Mouse (Mus musculus): Measurements from ENCODE around the gene Acot7. TPM values are rescaled to one million over a fixed set of nuclear protein-coding genes. Genes with fewer than 3 reads are reported as not detected.

Acot7 gene
- polyA plus RNA-seq, 1 experiment from 2014 or later: 168 TPM

DNA sequence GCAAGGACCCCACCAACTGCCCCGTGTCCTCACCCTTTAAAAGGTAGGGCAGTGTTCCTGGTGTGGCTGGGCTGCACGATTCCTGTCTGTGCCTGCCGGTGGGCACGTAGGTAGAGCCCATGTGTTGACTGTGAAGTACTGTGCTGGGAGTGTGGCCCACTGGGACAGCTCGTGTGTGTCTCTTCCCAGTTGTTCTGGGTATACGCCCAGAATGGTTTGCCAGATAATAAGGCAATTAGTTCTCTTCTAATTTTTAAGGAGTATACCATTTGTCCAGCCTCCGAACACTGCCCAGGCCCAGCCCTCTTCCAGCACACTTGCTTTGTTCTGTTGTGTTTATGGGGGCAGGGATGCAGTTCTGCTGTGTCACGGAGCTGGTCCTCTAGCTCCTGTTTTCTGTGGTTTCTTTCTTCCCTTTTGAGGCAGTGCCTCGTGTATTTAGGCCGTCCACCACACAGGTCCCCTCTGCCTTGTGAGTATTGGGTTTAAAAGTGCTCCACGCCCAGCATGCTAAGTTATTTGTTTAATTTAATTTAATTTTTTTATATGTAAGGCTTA is 12.2 kb downstream of the Acot7 start:
- no peaks in the 10 kb centered on the region for H3K9me3 ChIP-seq (replicated peaks; ENCODE audit: control insufficient read depth, low read length)
- H3K27ac ChIP-seq (ENCODE audit: low read depth, low read length): no peak overlapping the region
- H3K27me3 ChIP-seq (replicated peaks; ENCODE audit: control insufficient read depth, insufficient read depth, low read length): no peaks in the 10 kb centered on the region
- H3K4me3 ChIP-seq (ENCODE audit: low read depth, low read length): no peak overlapping the region
- no peak overlapping the region for H3K4me2 ChIP-seq (ENCODE audit: low read length)
- H3K4me1 ChIP-seq (ENCODE audit: control insufficient read depth, insufficient read depth, low read length): peaks cover 30% of the 10 kb centered on the region
- DNase-seq (ENCODE audit: low spot score) (peak; percentile 33), ATAC-seq (no peak)
- no peaks in the 10 kb centered on the region for H3K36me3 ChIP-seq (ENCODE audit: control insufficient read depth, insufficient read depth, low read length)
- no peak overlapping the region for H3K9ac ChIP-seq (ENCODE audit: low read length)
- WGBS: 53% methylated on average over 11 of the region's 11 CpGs

DNA sequence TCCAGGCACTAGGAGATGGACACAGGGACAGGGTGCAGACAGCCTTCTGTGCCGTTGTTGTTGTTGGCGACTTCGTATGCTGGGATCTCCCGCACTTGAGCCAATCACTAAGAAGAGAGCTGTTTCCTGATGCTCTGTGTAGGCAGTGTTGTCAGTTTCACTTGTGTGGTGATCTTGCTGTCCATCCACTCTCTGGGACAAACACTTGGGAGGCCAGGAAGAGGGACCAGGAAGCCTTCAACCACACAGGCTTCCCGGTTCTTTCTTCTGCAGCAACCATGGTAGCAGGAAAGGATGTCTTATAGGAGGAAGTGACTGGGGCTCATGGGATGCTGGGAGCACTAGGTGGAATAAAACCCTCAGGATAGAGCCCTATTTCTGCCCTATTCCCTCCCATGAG is 12.8 kb downstream of the Acot7 start:
- H3K27ac ChIP-seq (ENCODE audit: low read depth, low read length): no peak overlapping the region
- H3K4me1 ChIP-seq (ENCODE audit: control insufficient read depth, insufficient read depth, low read length): peaks cover 25% of the 10 kb centered on the region
- no peaks in the 10 kb centered on the region for H3K27me3 ChIP-seq (replicated peaks; ENCODE audit: control insufficient read depth, insufficient read depth, low read length)
- no peak overlapping the region for H3K4me3 ChIP-seq (ENCODE audit: low read depth, low read length)
- 80% methylated on average over 5 of the region's 5 CpGs for WGBS
- H3K9me3 ChIP-seq (replicated peaks; ENCODE audit: control insufficient read depth, low read length): no peaks in the 10 kb centered on the region
- ATAC-seq: no peak
- DNase-seq (ENCODE audit: low spot score): no peak
- no peak overlapping the region for H3K4me2 ChIP-seq (ENCODE audit: low read length)
- no peak overlapping the region for H3K9ac ChIP-seq (ENCODE audit: low read length)
- H3K36me3 ChIP-seq (ENCODE audit: control insufficient read depth, insufficient read depth, low read length): no peaks in the 10 kb centered on the region

DNA sequence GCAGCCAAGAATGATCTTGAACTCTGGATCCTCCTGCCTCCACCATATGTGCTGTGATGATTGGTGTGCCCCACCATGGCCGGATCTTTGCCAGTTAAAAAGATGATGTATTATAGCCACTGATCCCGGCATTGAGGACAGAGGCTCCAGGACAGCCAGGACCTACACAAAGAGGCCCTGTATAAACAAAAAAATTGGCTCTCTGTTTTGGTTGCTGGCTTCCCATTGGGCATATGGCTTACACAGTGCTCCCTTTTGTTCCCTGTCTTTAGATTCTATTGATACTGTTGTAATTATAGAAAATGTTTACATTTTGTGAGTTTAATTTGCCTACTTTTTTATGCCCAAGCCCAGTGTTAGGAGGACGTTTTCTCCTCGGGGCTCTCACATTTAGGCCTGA is 14.6 kb downstream of the Acot7 start:
- Histone ChIP-seq H3K4me1 (ENCODE audit: control insufficient read depth, insufficient read depth, low read length) (peaks cover 14% of the 10 kb centered on the region; the same call in 1 of the 2 replicates), H3K4me3 (ENCODE audit: low read depth, low read length) (no peak overlapping the region), H3K9ac (ENCODE audit: low read length) (no peak overlapping the region), H3K4me2 (ENCODE audit: low read length) (no peak overlapping the region), H3K27me3 (replicated peaks; ENCODE audit: control insufficient read depth, insufficient read depth, low read length) (no peaks in the 10 kb centered on the region), H3K36me3 (ENCODE audit: control insufficient read depth, insufficient read depth, low read length) (no peaks in the 10 kb centered on the region), H3K27ac (ENCODE audit: low read depth, low read length) (peak overlapping the region; percentile 10; the same call in 1 of the 2 replicates), H3K9me3 (replicated peaks; ENCODE audit: control insufficient read depth, low read length) (no peaks in the 10 kb centered on the region)
- DNase-seq (ENCODE audit: low spot score) (peak; percentile 56), ATAC-seq (no peak; the same call in 1 of the 2 replicates)
- WGBS: 12% methylated on average over 4 of the region's 4 CpGs

DNA sequence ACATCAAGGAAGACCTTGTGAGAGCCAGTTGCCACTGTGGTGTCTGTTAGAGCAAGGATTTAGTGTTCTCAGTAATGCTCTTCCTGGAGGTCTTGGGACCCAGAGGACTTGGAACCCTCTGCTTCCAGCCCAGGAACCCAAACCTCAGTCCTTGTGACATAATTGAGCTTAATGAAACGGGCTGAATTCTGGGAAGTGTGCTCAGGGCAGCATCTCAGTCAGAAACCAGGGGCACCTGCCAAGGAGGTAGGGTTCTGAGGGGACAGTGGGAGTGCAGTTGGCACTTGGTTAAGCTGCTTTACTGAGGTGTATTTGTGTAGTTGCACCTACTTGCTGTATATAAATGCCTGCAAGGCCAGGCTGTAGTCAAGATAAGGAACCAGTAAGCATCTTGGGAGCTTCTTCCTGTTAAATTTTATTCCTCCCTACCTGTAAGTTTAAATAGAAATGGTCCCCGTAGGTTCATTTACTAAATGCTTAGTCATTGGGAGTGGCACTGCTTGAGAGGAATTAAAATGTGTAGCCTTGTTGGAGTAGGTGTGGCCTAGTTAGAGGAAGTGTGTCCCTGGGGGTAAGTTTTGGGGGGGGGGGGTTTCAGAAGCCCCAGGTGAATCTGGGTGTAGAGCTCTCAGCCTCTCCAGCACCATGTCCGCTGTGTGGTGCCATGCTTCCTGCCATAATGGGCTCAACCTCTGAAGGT is 16.7 kb downstream of the Acot7 start:
- H3K4me1 ChIP-seq (ENCODE audit: control insufficient read depth, insufficient read depth, low read length): peaks cover 14% of the 10 kb centered on the region; the same call in 1 of the 2 replicates
- no peak overlapping the region for H3K9ac ChIP-seq (ENCODE audit: low read length)
- H3K27ac ChIP-seq (ENCODE audit: low read depth, low read length): no peak overlapping the region
- no peak overlapping the region for H3K4me2 ChIP-seq (ENCODE audit: low read length)
- ATAC-seq (no peak), DNase-seq (ENCODE audit: low spot score) (no peak)
- H3K27me3 ChIP-seq (replicated peaks; ENCODE audit: control insufficient read depth, insufficient read depth, low read length): no peaks in the 10 kb centered on the region
- H3K36me3 ChIP-seq (ENCODE audit: control insufficient read depth, insufficient read depth, low read length): no peaks in the 10 kb centered on the region
- 86% methylated on average over 3 of the region's 3 CpGs for WGBS
- H3K4me3 ChIP-seq (ENCODE audit: low read depth, low read length): no peak overlapping the region
- H3K9me3 ChIP-seq (replicated peaks; ENCODE audit: control insufficient read depth, low read length): no peaks in the 10 kb centered on the region

DNA sequence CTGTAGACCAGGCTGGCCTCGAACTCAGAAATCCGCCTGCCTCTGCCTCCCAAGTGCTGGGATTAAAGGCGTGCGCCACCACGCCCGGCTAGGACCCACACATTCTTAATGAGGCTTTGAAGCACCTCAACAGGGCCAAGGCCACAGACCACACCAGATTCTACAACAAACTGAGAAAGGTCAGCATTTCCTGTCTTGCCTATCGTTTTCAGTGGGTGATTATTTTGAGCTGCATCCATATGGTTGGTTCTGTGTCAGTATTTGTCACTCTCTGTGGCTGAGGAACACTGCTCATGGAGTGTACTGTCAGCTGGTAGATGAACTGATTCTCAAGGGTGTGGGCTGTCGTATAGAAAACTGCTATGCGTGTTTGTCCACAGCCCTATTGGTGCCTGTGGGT is 18.3 kb downstream of the Acot7 start:
- no peak overlapping the region for H3K4me3 ChIP-seq (ENCODE audit: low read depth, low read length)
- H3K4me2 ChIP-seq (ENCODE audit: low read length): no peak overlapping the region
- H3K4me1 ChIP-seq (ENCODE audit: control insufficient read depth, insufficient read depth, low read length): peaks cover 10% of the 10 kb centered on the region; the same call in 1 of the 2 replicates
- no peaks in the 10 kb centered on the region for H3K9me3 ChIP-seq (replicated peaks; ENCODE audit: control insufficient read depth, low read length)
- H3K9ac ChIP-seq (ENCODE audit: low read length): no peak overlapping the region
- no peak for ATAC-seq
- WGBS: 94% methylated on average over 8 of the region's 9 CpGs
- no peaks in the 10 kb centered on the region for H3K36me3 ChIP-seq (ENCODE audit: control insufficient read depth, insufficient read depth, low read length)
- H3K27ac ChIP-seq (ENCODE audit: low read depth, low read length): no peak overlapping the region
- no peak for DNase-seq (ENCODE audit: low spot score)
- H3K27me3 ChIP-seq (replicated peaks; ENCODE audit: control insufficient read depth, insufficient read depth, low read length): no peaks in the 10 kb centered on the region

DNA sequence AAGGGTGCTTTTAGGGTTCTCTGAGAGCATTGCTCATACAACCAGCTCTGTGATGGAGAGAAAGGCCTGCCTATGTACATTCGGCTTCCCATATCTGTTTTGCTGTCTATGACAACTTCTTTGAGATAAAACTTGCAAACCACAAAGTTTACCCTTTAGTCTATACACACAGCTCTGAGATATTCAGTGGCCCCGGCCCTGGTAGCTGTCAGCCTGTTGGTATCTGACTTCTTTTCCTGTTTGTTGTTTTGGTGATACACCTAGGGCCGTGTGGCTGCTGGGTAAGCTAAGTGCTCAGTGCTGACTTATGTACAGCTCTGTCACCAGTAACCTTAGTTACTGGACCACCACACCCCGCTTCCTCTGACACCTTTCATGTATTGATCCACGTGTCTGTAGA is 19.6 kb downstream of the Acot7 start:
- H3K9ac ChIP-seq (ENCODE audit: low read length): no peak overlapping the region
- no peak overlapping the region for H3K4me3 ChIP-seq (ENCODE audit: low read depth, low read length)
- peaks cover 8% of the 10 kb centered on the region; the same call in 1 of the 2 replicates for H3K4me1 ChIP-seq (ENCODE audit: control insufficient read depth, insufficient read depth, low read length)
- no peak overlapping the region for H3K4me2 ChIP-seq (ENCODE audit: low read length)
- no peaks in the 10 kb centered on the region for H3K27me3 ChIP-seq (replicated peaks; ENCODE audit: control insufficient read depth, insufficient read depth, low read length)
- H3K27ac ChIP-seq (ENCODE audit: low read depth, low read length): no peak overlapping the region
- WGBS: 85% methylated on average over 5 of the region's 5 CpGs
- no peak for ATAC-seq
- H3K9me3 ChIP-seq (replicated peaks; ENCODE audit: control insufficient read depth, low read length): no peaks in the 10 kb centered on the region
- no peaks in the 10 kb centered on the region for H3K36me3 ChIP-seq (ENCODE audit: control insufficient read depth, insufficient read depth, low read length)
- no peak for DNase-seq (ENCODE audit: low spot score)

DNA sequence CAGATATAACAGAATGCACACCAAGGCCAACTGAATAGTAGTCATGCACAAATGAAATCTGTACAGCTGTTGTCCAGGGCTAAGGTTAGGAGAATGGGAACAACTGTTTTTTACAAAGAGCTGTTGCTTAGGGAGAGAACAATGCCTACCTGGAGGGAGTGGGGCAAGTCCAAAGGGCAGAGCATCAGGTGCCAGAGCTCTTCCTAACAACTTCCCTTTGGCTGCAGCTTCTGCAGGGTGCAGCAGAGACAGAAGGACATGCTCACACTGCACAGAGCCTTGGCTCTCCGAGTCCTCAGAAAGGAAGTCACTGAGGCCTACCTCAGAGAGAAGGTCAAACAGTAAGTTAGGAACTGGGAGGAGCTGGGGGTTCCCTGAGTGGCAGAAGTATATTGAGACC is 21.7 kb downstream of the Acot7 start:
- 74% methylated on average over 1 of the region's 1 CpGs for WGBS
- ATAC-seq (no peak), DNase-seq (ENCODE audit: low spot score) (no peak)
- H3K36me3 ChIP-seq (ENCODE audit: control insufficient read depth, insufficient read depth, low read length): no peaks in the 10 kb centered on the region
- H3K4me3 ChIP-seq (ENCODE audit: low read depth, low read length): no peak overlapping the region
- no peak overlapping the region for H3K27ac ChIP-seq (ENCODE audit: low read depth, low read length)
- no peak overlapping the region for H3K4me2 ChIP-seq (ENCODE audit: low read length)
- H3K4me1 ChIP-seq (ENCODE audit: control insufficient read depth, insufficient read depth, low read length): no peaks in the 10 kb centered on the region; the same call in 1 of the 2 replicates
- H3K9ac ChIP-seq (ENCODE audit: low read length): no peak overlapping the region
- no peaks in the 10 kb centered on the region for H3K9me3 ChIP-seq (replicated peaks; ENCODE audit: control insufficient read depth, low read length)
- no peaks in the 10 kb centered on the region for H3K27me3 ChIP-seq (replicated peaks; ENCODE audit: control insufficient read depth, insufficient read depth, low read length)

DNA sequence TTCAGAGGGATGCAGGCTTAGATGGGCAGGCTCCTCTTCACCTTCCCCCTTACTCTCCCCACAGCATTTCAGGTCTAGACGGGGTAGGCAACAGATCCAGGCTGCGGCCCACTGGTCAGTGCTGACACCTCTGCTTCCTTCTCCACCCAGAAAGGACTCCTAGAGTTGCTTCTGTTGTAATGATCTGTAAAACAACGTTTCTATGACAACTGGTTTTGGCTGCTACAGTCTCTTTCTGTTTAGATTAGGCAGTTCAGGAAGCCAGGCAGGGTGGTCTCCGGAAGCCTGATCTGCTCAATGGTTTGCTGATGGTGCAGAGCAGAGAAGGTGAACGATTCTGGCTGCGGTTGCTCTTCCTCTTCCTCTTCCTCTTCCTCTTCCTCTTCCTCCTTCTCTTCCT is 23.6 kb downstream of the Acot7 start:
- ATAC-seq (no peak), DNase-seq (ENCODE audit: low spot score) (no peak)
- WGBS: 80% methylated on average over 6 of the region's 6 CpGs

DNA sequence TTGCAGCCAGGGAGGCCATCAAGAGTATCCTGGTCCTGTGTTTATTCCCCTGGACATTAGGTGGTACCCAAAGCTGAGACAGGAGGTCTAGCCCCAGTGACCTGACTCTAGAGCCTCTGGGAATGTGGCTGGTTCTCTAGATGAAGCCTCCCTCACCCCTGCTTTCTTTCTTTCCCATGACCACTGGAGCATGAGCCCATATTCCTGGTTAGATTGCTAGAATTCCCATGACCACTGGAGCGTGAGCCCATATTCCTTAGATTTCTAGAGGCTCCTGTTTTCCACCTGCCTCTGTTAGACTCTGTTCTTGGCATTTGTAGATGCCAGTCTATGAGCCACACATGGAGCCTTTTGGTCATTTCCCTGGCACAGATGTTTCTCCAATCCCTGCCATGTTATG is 24.5 kb downstream of the Acot7 start:
- H3K4me1 ChIP-seq (ENCODE audit: control insufficient read depth, insufficient read depth, low read length): no peaks in the 10 kb centered on the region; the same call in 1 of the 2 replicates
- H3K9me3 ChIP-seq (replicated peaks; ENCODE audit: control insufficient read depth, low read length): no peaks in the 10 kb centered on the region
- H3K4me2 ChIP-seq (ENCODE audit: low read length): no peak overlapping the region
- H3K4me3 ChIP-seq (ENCODE audit: low read depth, low read length): no peak overlapping the region
- H3K36me3 ChIP-seq (ENCODE audit: control insufficient read depth, insufficient read depth, low read length): no peaks in the 10 kb centered on the region
- no peaks in the 10 kb centered on the region for H3K27me3 ChIP-seq (replicated peaks; ENCODE audit: control insufficient read depth, insufficient read depth, low read length)
- DNase-seq (ENCODE audit: low spot score): no peak
- ATAC-seq: no peak
- 90% methylated on average over 1 of the region's 1 CpGs for WGBS
- no peak overlapping the region for H3K9ac ChIP-seq (ENCODE audit: low read length)
- no peak overlapping the region for H3K27ac ChIP-seq (ENCODE audit: low read depth, low read length)

More for the DNA sequence above, 23.6 kb downstream of the Acot7 start:
- no peaks in the 10 kb centered on the region for H3K36me3 ChIP-seq (ENCODE audit: control insufficient read depth, insufficient read depth, low read length)
- H3K4me2 ChIP-seq (ENCODE audit: low read length): no peak overlapping the region
- H3K9ac ChIP-seq (ENCODE audit: low read length): no peak overlapping the region
- H3K27ac ChIP-seq (ENCODE audit: low read depth, low read length): no peak overlapping the region
- H3K4me1 ChIP-seq (ENCODE audit: control insufficient read depth, insufficient read depth, low read length): no peaks in the 10 kb centered on the region; the same call in 1 of the 2 replicates
- no peaks in the 10 kb centered on the region for H3K27me3 ChIP-seq (replicated peaks; ENCODE audit: control insufficient read depth, insufficient read depth, low read length)
- H3K9me3 ChIP-seq (replicated peaks; ENCODE audit: control insufficient read depth, low read length): no peaks in the 10 kb centered on the region
- H3K4me3 ChIP-seq (ENCODE audit: low read depth, low read length): no peak overlapping the region
